Mouse (Mus musculus) left cerebral cortex, adult 9 months (tissue): Measurements from ENCODE around the gene Tanc1.
"Not testable (repeated sequence)": the region's sequence is repeated elsewhere in the genome, so short reads cannot be mapped to it uniquely, and the experiment has no call there.

ENCODE experiments used
- DNase-seq, 2 experiments: peaks; one replicate each; pipeline ENCODE4 v3.0.0; 2022; ENCODE audit warnings: low spot score in 2 of 2

Tanc1 gene

GRCm38 (mm10) chr2:59611831-59612732 lies at the start of gene Tanc1:
Gene Tanc1 (plus strand): TSS chr2:59612042.
- peak in 1 of 2 experiments; percentile 81 for DNase-seq

DNA sequence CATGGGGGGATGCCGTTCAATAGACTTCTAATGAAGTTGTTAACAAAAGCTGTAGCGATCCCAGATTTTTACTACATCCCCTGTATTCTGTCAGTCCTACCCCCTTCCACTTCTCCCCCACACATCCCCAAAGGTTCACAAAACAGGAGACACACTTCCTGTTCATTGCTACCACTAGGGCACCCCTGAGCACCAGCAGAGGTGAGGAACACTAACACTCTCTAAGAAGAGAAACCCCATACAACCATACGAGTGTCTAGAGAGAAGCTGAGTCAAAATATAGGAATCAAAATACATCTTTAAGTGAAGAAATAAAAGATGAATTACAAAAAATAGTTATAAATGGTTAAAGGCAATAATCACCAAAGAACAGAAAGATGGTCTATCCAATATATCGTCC lies 49.6 kb upstream of the Tanc1 start:
- no peak for DNase-seq

- no peak for DNase-seq
Measured at GRCm38 (mm10) chr2:59562696-59563095, 49.1 kb upstream of the Tanc1 start.

- not testable (repeated sequence) for DNase-seq
Measured at GRCm38 (mm10) chr2:59564029-59564611, 47.7 kb upstream of the Tanc1 start.

- no peak for DNase-seq
Measured at GRCm38 (mm10) chr2:59564947-59565346, 46.9 kb upstream of the Tanc1 start.

- DNase-seq = no peak
Measured at GRCm38 (mm10) chr2:59580939-59581338, 30.9 kb upstream of the Tanc1 start.

DNA sequence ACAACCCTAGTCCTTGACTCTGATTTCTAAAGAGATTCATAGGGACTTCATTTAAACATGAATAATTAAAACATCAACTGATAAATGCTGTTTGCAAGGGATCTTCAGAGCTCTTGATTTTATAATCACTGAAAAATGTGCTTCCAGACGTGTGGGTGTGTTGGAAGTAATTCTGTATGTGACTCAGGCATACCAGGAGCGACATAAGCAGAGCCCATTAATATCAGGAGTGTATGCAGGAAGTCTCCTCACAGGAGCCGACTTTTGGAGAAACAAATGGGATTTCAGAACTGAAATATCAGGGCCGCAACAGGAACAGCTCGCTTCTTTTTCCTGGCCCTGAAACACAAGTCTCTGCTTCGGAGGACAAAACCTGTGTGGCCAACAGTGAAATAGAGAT lies 27.9 kb upstream of the Tanc1 start:
- DNase-seq = peak; percentile 16 to 25

DNA sequence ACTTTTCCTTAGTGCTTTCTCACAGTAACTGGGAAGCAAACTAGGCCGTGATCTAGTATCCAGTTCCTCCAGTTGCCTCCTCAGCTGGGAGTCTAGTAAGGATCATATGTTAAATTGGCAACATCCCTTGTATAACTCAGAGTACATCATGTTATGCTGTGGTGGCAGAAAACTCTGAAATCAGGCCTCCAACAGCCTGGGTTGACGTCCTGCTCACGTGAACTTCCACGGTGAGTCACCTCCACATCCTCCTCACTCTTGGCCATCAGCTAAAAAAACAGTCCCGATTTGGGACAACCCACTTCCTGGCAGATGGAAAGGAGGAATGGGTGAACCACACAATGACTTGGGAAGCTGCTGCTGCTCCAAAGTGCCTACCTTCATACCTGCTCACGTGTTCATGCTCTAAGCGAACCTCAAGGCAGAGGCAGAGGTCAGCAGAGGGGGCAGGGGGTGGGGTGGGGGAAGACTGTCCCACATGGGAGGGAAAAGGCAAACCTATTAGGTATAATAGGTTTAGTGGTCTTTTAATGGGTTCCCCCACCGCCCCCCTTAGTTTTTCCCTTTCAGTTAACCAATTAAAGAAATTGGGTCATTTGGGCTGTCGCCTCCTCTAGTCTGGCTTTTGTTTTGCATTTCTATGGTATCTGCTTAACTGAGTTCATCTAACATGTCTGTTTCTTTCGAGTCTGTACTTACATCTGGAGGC lies 24.3 kb upstream of the Tanc1 start:
- DNase-seq = peak in 1 of 2 experiments; percentile 52

- DNase-seq = no peak
Measured at GRCm38 (mm10) chr2:59588096-59588405, 23.8 kb upstream of the Tanc1 start.

DNA sequence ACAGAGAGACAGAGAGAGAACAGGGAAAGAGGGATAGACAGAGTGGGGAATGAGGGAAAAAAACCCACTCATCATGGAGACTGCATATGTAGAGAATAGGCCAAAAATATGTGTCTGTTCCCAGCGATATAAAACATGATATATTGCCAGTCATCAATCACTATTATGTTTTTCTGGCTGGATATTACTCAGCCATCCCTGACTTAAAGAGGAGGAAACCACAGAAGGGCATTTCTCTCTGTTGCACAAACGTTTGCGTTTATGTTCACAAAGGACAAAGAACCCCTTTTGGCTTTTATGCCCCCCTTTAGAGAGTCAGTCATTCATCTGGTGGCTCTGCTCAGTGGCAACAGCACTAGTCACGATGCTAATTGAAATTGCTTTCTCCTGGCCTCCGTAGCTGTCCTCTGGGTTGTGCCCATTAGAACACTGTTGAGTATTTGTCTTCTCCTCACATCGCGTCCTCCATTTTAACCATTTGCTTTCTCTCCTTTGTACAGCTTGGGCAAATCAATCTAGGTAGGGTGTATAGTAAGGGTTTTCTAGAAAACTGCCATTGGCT lies 18.4 kb upstream of the Tanc1 start:
- no peak for DNase-seq

DNA sequence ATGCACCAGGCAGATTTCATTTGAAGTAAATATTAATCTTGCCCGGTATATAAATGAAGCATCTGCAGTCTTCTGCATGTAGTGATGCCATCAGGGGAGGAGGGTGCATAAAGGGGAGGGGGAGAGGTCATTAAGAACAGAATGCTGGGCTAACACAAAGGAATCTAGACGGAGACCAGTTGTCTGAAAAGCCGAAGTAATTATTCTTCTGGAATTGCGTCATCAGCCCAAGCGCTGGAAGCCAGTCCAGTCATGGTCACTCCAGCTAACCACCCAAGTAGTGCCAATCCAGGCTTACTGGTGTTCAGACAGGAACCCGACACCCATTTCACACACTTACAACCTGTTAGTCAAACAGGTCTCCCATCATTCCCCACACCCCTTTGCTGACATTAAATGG lies 17.7 kb upstream of the Tanc1 start:
- no peak for DNase-seq

DNA sequence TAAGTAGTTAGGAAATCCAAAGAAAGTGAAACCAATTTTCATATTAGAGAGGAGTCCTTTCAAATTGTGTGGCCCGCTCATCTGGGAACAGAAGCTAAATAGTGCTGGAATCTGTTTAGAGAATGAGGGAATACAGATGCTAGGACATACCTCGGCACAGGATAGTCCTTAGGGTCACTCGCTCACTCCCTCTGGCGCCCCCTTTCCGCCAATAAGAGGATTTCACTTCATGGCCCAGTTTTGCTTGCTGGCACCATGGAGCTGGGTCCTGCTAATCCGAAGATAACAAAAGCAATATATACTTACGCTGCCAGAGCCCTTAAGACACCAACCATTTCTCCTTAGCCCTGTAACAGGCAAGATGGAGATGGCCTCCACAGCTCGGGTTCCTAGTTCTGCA lies 15.3 kb upstream of the Tanc1 start:
- DNase-seq = no peak

- DNase-seq = no peak
Measured at GRCm38 (mm10) chr2:59598286-59598685, 13.6 kb upstream of the Tanc1 start.

- no peak for DNase-seq
Measured at GRCm38 (mm10) chr2:59598894-59599293, 12.9 kb upstream of the Tanc1 start.

- no peak for DNase-seq
Measured at GRCm38 (mm10) chr2:59599338-59600111, 12.3 kb upstream of the Tanc1 start.

GRCm38 (mm10) chr2:59600123-59600840 lies 11.6 kb upstream of the Tanc1 start:
- DNase-seq = no peak

- no peak for DNase-seq
Measured at GRCm38 (mm10) chr2:59600980-59601379, 10.9 kb upstream of the Tanc1 start.

GRCm38 (mm10) chr2:59601452-59601851 lies 10.4 kb upstream of the Tanc1 start:
- DNase-seq = no peak

- DNase-seq = no peak
Measured at GRCm38 (mm10) chr2:59608958-59609357, 2.9 kb upstream of the Tanc1 start.

- DNase-seq = no peak
Measured at GRCm38 (mm10) chr2:59611216-59611810, 529 bp upstream of the Tanc1 start.
